Mouse (Mus musculus) ES-E14 (cell line): Measurements from ENCODE around the gene Them7.

Experiments
- CHD2 ChIP-seq: IDR thresholded peaks from 2 replicates; pipeline ENCODE4 v1.6.1; 2014; ENCODE audit warnings: mild to moderate bottlenecking, low read depth, low read length, inconsistent platforms
- HCFC1 ChIP-seq: IDR thresholded peaks from 2 replicates; pipeline ENCODE4 v1.6.1; 2012; ENCODE audit warnings: low read length, inconsistent platforms, borderline replicate concordance; ENCODE audit not compliant: insufficient read depth
- MAFK ChIP-seq: IDR thresholded peaks from 2 replicates; pipeline ENCODE4 v1.6.1; 2014; ENCODE audit warnings: mild to moderate bottlenecking, low read depth, low read length, inconsistent platforms; ENCODE audit not compliant: insufficient read depth

DNA sequence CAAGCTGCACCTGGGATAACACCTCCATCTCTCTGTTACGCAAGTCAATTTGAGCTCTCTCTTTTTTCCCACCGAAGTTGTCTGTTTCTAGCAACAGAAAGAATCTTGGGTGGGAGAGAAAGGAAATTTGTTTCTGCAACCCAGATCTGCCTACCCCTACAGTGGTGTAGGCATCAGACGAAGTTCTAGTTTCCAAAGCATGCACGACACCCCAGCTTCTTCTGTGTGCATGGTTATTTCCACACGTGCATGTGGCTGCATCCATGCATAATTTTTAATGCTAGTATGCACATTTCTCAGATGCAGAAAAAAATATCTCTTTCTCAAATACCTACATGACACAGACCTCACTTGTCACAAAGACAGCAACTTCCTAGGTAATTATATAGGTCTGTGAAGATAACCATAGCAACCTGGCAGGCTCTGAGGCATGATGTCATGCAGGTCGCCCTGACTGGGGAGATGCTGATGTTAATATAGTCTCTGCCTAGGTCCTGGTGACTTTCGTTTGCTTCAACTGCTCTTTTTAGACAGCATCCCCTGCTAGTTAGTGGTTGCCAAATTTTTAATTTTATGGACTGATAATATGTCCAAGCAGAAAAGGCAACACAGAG lies 192.0 kb downstream of the Them7 start:
- TF ChIP-seq HCFC1 (no peak), MAFK (no peak), CHD2 (no peak)
